Mouse (Mus musculus) spleen, postnatal 36 days (tissue): ENCODE data around the gene Mettl11b.
"Not testable (repeated sequence)": the region's sequence is repeated elsewhere in the genome, so short reads cannot be mapped to it uniquely, and the experiment has no call there.

ENCODE experiments used
- DNase-seq, 2 experiments: peaks; one replicate each; pipeline ENCODE4 v3.0.0; 2022; ENCODE audit warnings: low spot score in 2 of 2, mixed read lengths in 1 of 2

Mettl11b gene

DNA sequence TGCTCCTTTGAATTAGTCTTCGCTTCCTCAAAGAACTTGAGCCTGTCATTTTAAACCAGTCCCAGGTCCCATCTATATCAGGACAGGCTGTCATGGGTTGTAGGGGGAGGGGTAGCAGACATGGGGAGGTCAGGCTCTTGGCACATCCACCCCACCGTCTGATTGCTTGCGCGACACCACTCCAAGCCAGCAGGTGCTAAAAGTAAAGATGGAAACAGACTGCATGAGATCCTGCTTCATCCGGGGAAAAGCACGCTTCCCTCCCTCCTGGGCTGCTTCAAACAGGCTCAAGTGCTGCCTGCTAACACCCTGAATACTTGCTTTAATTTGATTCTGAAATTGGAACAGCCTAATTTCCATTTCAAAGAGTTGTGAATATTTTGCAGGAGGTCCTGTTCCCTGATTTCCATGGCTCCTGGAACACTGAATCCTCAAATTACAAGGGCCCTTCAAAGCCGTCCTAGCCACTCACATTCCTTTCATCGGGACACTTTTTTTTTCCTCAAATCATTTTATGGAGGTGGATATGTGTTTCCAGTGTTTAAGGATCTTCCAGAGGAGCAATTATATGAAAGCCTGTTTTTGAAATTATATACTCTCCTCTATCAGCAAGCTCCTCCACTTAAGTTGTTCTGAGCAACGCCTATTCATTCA, at the start of gene Mettl11b:
Gene Mettl11b, minus strand, starts transcription at position 127 of the 654 bp plus-strand sequence.
- no peak for DNase-seq

DNA sequence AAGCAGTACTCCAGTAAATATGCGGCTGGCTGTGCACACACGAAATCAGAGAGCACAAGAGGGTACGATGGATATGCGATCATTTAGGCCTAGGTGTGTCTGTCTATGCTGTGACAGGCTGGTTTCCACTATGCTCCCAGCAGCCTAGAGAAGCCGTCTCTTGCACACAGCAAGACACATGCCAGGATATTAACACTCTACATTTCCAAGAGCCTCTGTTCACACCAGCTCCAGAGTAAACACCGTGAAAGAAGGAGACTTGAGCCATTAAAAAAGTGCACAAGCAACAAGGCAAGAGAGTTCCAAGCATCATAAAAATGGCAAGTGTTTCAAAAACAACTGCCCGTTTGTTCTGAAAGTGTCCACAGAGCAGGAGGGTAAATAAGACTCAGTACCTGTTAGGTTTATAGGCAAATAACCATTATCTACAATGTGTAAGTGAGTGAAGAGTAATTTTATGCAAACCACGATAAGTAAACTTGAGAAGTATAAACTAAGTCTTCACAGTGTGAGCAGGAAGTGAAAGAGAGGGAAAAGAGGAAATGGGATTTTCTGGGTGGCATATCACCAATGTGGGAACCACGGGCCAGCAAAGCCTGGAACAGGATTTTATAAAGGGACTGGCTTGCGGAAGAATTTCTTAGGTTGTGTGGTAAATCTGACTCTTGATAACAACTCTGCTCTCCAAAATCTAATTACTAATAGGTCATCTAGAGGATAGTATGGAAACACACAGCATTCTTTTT, 32.6 kb upstream of the Mettl11b start:
- no peak for DNase-seq

DNA sequence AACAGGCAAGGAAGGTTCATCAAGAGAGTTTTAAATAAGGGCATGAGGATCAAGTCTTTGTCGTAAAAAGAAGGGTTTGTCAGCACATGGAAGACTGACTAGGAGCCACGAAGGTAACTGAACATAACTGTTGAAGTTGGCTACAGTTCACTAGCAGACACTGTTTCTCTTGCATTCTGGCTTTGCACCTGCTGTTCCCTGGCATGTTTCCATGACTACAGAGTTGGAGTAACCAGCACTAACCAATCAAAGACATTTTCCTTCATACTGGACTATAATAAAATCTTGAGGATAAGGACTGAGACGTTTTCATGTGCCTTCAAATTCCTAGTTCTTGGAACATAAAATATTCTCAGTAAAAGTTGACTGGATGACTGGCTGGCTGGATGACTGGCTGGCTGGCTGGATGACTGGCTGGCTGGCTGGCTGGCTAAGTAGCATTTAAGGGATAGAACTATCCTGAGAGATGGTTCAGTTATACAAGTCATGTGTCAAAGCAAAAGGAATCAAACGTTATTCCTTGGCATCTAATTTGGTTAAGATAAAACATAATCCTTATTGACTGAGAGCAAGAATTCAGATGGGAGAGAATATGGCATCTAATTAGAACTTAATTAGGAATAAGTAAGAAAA, 26.4 kb upstream of the Mettl11b start:
- no peak for DNase-seq

DNA sequence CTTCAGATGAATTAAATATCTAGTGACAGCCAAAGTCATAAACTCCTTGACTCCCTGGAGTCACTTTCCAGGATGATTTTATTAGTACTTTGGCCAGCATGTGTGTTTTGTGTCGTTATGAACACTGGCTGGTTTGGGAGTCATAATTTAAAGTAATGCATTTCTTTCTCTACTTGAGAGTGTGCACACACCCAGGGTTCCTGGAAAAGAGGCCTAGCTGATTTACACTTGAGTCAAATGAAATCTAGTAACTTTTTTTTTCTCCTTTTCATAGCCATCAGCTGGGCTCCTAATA, 12.2 kb upstream of the Mettl11b start:
- DNase-seq, result no peak

DNA sequence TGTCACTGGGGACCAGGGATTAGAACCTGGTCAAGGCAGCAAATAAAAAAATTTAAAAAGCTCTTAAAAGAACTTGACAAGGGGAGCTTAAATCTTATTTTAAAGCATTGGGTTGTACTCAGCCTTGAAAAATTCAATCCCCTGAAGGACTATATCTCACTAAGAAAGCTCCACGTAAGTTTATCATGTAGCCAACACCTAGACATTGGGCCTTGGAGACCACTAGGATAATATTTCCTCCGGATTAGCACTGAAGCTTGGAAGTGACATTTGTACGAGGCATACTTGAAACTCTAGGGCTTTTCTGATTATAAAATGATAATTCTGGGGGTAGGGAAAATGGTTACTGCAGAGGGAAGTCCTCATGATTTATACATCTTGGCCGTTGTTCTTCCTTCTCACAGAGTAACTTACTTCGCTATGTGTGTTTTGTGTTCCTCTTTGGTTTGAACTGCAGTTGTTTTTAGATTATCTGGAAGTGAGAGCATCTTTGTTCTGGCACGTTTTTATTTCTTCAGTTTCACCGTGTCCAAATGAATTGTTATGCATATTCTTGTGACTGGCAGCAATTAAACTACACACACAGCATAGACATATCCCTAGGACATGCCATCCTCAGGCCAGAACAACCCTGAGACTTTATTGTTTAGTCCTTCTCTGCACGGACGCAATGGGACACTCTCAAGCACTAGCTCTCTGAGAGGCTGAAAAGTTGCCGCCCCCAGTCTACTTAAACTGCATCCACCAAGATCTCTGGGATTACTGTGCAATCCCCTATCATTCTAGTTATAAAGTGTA, 11.6 kb upstream of the Mettl11b start:
- no peak for DNase-seq

DNA sequence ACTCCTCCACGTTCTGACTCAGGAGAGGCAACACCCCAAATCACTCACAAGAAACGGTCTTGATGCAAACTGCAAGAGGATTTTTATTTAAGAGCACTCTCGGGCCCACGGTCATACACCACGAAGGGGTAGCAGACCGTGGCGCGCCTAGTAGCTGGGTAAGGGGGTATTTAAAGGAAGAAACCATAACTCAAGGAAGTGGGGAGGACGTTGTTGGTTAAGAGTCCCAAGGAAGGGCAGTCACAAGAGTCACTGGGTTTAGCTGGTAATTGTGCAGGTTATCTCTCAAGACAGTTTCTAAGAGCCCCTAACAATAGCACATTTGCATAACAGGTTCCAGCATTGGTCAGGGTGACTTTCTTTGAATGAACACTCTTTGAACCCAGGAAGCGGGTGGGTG, 6.1 kb upstream of the Mettl11b start:
- not testable (repeated sequence) for DNase-seq

DNA sequence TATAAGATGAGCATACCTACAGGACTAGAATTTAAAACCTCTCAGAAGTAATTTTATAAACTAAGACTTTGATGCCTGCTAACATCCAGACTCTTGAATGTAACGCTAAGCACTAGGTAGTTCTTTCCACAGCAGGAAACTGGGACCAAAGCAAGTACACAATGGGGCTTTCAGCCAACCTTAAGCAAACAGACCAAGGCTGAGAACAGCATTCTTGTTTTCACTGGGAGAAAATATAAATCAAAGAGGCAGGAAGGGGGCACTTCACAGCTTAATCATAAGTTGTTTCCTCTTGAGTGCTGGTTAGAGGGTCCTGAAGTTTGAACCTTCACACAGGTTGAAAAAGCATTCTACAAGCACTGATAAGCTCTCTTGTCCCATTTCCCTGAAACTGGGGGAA, 1.1 kb downstream of the Mettl11b start:
- no peak for DNase-seq

DNA sequence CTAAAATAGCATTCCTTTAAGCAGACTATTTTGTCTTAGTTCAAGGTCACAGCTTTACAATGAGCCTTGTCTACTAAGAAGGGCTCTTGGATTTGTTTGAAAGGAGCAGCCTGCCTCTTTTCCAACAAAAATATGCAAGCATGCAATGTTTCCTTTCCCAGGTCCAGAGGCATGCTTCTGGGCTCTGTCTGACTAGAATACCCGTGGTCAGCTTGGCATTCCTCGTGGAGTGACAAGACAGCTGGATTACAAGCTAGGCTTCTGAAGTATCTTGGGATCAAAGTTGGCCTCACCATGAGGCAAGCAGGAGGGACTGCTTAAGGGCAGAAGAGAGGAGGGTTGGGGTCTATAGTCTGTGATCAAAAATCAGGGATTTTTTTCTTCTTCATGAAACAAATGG, 16.4 kb downstream of the Mettl11b start:
- DNase-seq, result no peak

DNA sequence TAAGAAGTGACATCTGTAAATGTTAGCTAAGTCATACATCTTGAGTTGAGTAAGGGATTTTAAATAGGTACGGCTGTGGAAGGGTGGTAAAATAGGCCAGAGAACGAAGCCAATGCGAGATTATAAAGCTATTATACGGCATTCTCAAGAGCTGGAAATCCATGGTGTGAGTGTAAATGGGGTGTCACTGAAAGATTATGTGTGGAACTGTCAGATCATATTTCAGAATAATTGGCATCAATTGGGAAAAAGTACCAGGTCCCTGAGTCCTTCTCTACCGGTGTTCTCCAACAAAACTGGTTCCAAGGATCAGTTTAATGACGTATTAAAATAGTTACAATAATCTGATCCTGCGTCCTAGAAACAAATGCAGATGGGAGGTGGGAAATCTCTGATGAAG, 24.5 kb downstream of the Mettl11b start:
- no peak for DNase-seq

DNA sequence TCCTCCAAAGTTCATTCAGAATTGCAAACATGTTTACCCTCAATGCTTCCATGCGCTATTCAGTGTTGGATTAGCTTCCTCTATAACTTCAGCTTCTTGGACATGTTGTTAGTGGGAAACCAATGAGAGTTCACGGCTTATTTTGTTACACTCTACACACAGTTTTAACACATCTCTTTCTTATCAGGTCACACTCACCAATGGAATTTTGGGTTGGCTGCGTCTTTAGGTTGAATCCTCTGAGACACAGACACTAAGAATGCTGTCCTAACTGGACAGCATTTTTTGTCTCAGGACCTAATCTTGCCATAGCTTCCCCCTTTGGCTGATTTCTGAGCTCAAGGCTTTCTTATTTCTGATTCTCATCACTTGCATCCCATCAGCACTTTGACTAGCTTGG, 25.3 kb downstream of the Mettl11b start:
- no peak for DNase-seq

DNA sequence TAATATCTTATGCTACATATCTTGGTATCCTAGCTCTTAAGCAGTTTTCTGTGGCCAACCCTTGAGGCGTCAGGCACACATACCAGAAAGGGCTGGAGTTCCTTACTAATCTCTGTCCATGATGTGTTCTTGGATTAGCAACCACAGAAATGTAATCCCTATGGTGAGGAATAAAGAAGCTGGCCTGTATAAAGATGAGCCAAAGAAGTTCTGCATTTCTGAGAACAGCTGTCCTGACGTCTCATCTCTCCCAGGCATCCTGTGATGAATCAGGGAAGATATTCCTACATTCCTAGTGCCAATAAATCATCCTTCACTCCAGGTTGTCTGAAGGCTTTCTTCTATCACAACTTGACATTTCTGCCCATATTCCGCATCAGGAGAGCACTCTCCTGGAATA, 33.2 kb downstream of the Mettl11b start:
- no peak for DNase-seq

DNA sequence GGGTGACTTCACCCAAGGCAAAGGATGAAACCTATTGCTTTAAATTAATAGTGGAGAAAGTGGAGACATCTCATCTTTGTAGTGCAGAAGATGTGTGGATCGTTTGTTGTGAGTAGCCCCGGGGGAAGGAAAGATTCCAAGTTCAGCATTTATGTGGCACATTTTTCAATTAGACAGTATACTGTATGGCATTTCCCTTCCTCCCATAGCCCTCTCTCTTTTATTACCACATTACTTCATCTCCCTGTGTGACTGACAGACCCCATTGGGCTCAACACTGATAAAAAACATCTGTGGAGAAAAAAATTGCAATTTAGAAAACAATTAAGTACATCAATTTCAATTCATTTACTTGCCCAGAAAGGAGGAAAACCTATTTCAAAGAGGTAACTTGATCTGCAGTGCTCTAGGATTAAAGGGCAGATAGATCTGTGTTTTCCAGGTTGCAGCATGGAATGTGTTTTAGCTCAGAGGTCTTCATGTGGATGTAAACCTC, 42.0 kb downstream of the Mettl11b start:
- DNase-seq, result no peak

DNA sequence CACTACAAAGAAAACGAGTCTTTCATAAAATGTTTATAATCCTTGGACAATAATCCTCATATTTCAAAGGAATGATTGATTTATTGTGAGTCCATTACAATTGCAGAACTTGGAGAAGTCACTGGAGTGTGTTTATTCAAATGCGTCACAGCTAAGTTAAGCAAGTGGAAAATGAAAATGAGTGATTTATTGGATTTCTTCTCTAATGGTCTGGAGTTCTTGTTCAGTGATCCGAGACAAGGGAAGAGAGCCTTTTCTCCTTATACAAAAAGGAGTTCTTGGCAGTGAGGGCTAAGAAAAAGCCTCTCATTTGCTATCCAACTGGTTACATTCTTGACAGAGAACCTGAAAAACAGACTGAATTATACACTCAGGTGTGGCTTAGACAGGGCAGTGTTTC, 42.9 kb downstream of the Mettl11b start:
- no peak for DNase-seq

DNA sequence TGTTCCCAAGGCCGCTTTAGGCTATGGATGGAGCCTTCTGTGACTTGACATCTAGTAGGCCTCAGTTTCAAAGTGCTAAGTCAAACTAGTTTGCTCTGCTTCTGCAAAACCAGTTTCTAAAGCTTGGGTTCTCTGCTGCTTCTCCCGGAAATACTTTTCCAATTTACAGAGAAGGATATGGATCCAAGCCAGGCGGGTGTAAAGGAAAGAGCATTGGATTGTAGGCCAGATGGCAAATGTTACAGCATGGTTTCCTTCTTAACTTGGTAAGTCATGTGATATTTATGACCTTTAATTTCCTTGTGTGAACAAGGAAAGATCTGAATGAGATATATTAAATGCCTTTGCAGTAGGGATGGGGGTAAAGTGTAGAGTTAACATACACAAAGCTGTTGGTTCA, 52.2 kb downstream of the Mettl11b start:
- no peak for DNase-seq

DNA sequence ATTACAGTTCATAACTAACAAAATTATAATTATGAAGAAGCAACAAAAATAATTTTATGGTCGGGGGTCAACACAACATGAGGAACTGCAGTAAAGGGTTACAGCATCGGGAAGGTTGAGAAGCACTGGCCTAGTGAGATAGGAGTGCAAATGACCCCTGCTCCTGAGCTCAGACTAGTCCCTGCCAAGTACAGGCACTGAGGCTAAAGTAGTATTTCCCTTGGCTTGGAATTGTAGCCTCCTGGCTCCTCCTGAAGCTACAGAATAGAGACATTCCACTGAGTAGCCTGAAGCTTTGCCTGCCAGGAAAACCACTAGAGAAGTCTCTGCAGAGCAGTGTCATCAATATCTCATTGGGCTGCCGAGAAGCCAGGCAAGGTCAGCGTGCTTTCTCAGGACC, 53.7 kb downstream of the Mettl11b start:
- no peak for DNase-seq

DNA sequence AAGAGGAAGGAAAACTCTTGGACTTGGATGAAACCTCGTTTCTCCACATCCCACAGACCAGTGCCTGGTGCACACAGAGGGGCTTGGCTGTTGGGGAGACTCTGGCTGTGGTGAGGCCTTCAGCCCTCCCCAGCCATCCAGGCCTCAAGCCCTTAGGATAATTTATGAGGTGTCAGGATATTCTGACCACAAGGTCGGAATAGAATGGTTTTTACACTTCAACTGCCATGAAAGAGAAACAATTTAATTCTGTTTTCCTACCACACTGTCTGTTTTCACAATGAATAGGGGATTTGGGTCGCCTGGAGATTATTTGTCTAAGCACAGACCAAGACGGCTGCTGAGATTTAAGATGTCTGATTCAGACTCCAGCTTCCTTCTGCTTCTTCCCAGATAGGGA, 54.3 kb downstream of the Mettl11b start:
- no peak for DNase-seq

DNA sequence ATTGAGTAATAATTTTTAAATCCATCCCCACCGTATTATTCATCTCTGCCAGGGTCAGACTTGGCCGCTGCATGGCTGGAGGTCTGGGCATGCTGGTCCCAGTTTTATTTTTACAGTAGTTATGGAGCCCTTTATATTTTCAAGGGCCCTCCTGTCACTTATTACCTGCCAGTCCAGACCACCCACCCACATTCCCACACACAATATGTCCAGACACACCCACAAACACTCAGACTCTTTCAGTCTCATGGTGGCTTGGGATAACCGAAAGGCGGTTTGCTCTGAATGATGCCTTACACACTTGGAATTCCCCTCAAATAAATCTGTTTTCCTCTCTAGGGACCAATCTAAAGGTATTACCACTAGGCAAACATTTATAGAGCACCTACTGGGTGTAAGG, 55.1 kb downstream of the Mettl11b start:
- no peak for DNase-seq

DNA sequence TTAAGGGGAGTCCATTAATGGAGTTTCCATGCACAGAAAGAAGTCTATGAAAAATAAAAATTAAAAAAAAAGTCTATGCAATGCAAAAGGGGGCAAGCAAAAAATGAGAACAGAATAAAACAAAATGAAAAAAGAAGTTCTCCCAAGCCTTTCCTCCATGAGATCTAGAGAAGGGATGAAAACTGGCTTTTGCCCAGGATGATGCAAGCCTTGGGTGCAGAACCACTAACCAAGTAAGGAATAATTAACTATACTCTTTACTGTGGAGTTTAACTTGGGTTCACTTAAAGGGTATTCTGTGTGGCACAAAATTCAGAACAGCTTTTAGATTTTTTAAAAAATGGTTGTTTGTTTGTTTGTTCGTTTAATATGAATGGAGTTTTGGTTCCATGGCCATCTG, 62.6 kb downstream of the Mettl11b start:
- no peak for DNase-seq

DNA sequence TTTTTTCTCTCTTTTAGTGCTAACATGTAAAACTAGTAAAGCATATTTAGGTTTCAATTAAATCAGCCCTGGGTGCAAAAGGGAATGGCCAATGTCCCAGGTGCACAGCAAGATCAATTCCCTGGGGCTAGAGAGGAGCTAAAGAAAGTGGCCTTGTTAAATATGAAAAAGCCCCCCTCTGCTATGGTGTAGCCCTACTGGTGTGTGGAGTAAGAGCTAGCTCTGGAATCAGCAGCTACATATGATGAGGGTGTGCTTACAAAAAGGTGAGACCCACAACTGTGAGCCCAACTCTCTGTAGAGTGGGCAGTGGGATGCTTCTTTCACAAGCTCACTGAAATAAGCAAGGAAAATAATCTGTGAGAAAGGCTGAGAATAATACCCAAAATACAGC, 66.5 kb downstream of the Mettl11b start:
- no peak for DNase-seq

DNA sequence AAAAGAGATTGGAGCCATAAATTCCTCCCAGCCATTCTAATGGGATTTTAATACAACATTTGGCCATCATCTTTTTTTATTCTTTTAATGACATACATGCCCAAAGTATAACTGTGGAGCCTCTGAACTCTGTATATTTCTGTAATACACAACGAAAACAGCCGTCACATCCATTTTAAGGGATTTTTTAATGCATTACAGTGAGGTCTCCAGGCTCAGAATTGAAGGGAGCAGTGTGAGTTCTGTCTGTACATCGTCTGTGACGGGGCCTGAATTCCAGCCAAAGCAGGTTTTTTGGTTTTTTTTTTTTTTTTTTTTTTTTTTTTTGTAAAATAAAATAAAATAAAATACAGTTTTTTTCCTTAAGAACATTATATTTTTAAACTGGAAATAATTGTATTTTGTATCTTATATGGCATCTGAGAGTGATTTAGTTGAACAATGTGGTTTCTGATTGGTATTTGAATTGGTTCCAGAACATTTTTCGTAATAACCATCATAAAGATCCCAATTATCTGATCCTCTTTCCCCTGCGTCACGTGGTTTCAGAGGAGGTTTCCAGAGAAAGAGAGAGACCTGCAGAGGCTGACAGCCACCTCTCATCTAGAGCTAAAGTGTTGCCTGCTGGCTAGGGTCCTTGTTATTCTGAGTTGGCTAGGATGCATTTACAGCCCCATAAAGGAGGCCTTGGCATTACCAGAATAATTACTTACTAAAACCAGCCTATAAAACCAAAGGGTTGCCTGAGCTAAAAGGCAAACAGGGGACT, 67.1 kb downstream of the Mettl11b start:
- DNase-seq, result no peak

DNA sequence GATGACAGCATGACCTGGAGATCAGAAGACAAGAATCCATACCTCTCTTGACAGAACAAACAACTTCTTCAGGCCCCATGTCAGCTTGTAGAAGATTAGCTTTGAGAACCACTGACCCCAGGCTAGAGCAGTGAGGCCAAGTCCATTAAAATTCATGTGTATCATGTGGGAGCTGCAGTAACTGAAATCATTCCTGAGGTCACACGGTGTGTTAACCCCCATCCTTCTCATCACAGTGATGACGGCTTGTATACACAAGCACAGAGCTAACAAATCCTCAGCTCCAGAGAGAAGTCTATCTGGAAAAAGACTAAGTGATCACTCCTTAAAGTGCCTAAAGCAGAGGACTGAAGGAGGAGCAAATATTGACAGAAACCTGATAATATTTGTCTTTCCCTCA, 68.0 kb downstream of the Mettl11b start:
- no peak for DNase-seq

DNA sequence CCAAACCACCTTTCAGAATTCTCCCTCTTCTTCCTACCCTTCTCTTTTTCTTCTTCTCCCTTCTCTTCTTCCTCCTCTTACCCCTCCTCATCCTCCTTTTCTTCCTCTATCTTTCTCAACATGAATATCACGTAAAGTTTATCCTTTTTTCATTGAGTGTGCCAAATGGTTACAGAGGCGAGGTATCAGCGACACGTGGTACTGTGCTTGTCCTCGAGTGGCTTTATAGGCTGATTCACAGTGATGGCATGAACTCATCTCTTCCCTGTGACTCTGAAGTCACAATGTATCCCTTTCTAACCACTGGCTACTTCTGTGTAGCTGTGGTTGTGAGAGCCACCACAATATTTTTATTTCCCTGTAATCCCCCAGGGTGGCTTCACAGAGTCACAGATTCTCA, 68.6 kb downstream of the Mettl11b start:
- no peak for DNase-seq
